ENCODE assay signal across 21 mouse cellular contexts in genomic region chr4:145201424-145201823, GRCm38 (mm10). TPM values are rescaled to one million over a fixed set of nuclear protein-coding genes. Genes with fewer than 3 reads are reported as not detected.
DNase-seq lines count a peak whose midpoint lies in the region; ATAC-seq and TF ChIP-seq lines count a peak whose summit lies in the region.
"Had no signal": no experiment of that assay in that cellular context is flagged by ENCODE, and none has a peak within 500 bp of the region (broad histone marks: within the 10 kb centered on the region; RNA-seq: fewer than 3 reads in every experiment).

No protein-coding gene starts in this region.

- H3K27ac ChIP-seq in liver, embryonic 12.5 days: peak overlapping the region; percentile 89; the same call in 1 of the 2 replicates
- H3K27ac ChIP-seq in liver, postnatal 0 days (ENCODE audit: low read depth): no peak overlapping the region
- H3K27ac ChIP-seq in MEL (ENCODE audit: control insufficient read depth, low read depth, low read length) (no peak overlapping the region), macrophage (peak overlapping the region; percentile 76; the same call in 1 of the 2 replicates)
- H3K27ac ChIP-seq: forebrain, embryonic 12.5 days; hindbrain, embryonic 13.5 days; limb, embryonic 10.5 days; midbrain, embryonic 12.5 days; neural tube, embryonic 15.5 days had no signal

- TF ChIP-seq CTCF in liver, postnatal 0 days (IDR thresholded peaks at IDR 0.05; ENCODE audit: low read depth): no peak
- no peak for TF ChIP-seq CTCF in MEL (IDR thresholded peaks at IDR 0.05 in 2 of 3, conservative IDR thresholded peaks at IDR 0.05 in 1 of 3; ENCODE audit: control insufficient read depth in 1 of 3, insufficient read depth in 1 of 3, low read depth in 2 of 3, low read length in 3 of 3, poor library complexity in 1 of 3, severe bottlenecking in 1 of 3)

- TF ChIP-seq RAD21 in MEL (IDR thresholded peaks at IDR 0.05; ENCODE audit: low read depth, low read length): no peak

- H3K9me3 ChIP-seq in liver, embryonic 12.5 days (replicated peaks): no peaks in the 10 kb centered on the region
- H3K9me3 ChIP-seq in liver, postnatal 0 days (ENCODE audit: low read length): no peaks in the 10 kb centered on the region
- H3K9me3 ChIP-seq in MEL (replicated peaks; ENCODE audit: insufficient read depth, low read length): no peaks in the 10 kb centered on the region
- H3K9me3 ChIP-seq: forebrain, embryonic 12.5 days; hindbrain, embryonic 13.5 days; limb, embryonic 10.5 days; midbrain, embryonic 12.5 days; neural tube, embryonic 15.5 days had no signal

- WGBS in liver, embryonic 12.5 days (ENCODE audit: insufficient replicate concordance): 55% methylated on average over 3 of the region's 3 CpGs
- WGBS in liver, postnatal 0 days (ENCODE audit: insufficient replicate concordance): 31% methylated on average over 3 of the region's 3 CpGs
- WGBS in macrophage (ENCODE audit: missing documents): 23% methylated on average over 3 of the region's 3 CpGs

- H3K27me3 ChIP-seq in liver, embryonic 12.5 days (replicated peaks): no peaks in the 10 kb centered on the region
- no peaks in the 10 kb centered on the region for H3K27me3 ChIP-seq in liver, postnatal 0 days (ENCODE audit: insufficient read depth, low read length)
- H3K27me3 ChIP-seq in MEL (ENCODE audit: control insufficient read depth in 1 of 2, insufficient read depth in 2 of 2, low read length in 2 of 2): no peaks in the 10 kb centered on the region
- H3K27me3 ChIP-seq: forebrain, embryonic 12.5 days; hindbrain, embryonic 13.5 days; midbrain, embryonic 12.5 days; neural tube, embryonic 15.5 days had no signal

- no peaks in the 10 kb centered on the region for H3K79me2 ChIP-seq in MEL (ENCODE audit: control insufficient read depth, insufficient read depth, low read length, poor library complexity)
- no peaks in the 10 kb centered on the region for H3K79me2 ChIP-seq in macrophage (ENCODE audit: inconsistent target)

- TF ChIP-seq POLR2A in MEL (IDR thresholded peaks at IDR 0.05; ENCODE audit: control insufficient read depth in 1 of 2, insufficient read depth in 1 of 2, low read depth in 1 of 2, low read length in 2 of 2, poor library complexity in 1 of 2): no peak

- no peak overlapping the region for H3K9ac ChIP-seq in liver, embryonic 12.5 days
- no peak overlapping the region for H3K9ac ChIP-seq in liver, postnatal 0 days (replicated peaks)
- no peak overlapping the region for H3K9ac ChIP-seq in MEL (ENCODE audit: control insufficient read depth, low read depth, low read length, poor library complexity, severe bottlenecking)
- H3K9ac ChIP-seq: forebrain, embryonic 12.5 days; hindbrain, embryonic 13.5 days; liver, embryonic 14.5 days; midbrain, embryonic 12.5 days; neural tube, embryonic 15.5 days had no signal

- peak; percentile 59 for DNase-seq in adrenal gland, adult 2 months
- DNase-seq in adrenal gland, postnatal 25 days: no peak
- no peak for DNase-seq in liver, postnatal 0 days
- peak; percentile 15 for DNase-seq in MEL (ENCODE audit: low read depth, low spot score)
- no peak for DNase-seq in thymus, postnatal 14 days
- DNase-seq in cerebellum, adult 18-20 months: no peak
- DNase-seq: cerebellum, postnatal 10 days; heart, adult 18-20 months; kidney, postnatal 10 days; lung, postnatal 10 days; thymus, adult 18-20 months had no signal

- no peak for ATAC-seq in liver, embryonic 12.5 days
- ATAC-seq in liver, postnatal 0 days: no peak
- ATAC-seq: intestine, postnatal 0 days had no signal

- TF ChIP-seq EP300 in liver, postnatal 0 days (IDR thresholded peaks at IDR 0.05; ENCODE audit: low read depth): no peak
- no peak for TF ChIP-seq EP300 in MEL (IDR thresholded peaks at IDR 0.05; ENCODE audit: low read depth in 1 of 2, low read length in 2 of 2)

- peaks cover 55% of the 10 kb centered on the region for H3K4me1 ChIP-seq in liver, embryonic 12.5 days
- H3K4me1 ChIP-seq in liver, postnatal 0 days (ENCODE audit: insufficient read depth): peaks cover 20% of the 10 kb centered on the region
- peaks cover 13 to 28% of the 10 kb centered on the region in 2 experiments for H3K4me1 ChIP-seq in MEL (ENCODE audit: control insufficient read depth in 1 of 2, insufficient read depth in 2 of 2, low read length in 2 of 2)
- H3K4me1 ChIP-seq: forebrain, embryonic 12.5 days; hindbrain, embryonic 13.5 days; midbrain, embryonic 12.5 days; neural tube, embryonic 15.5 days had no signal

- no peak overlapping the region for H3K4me2 ChIP-seq in liver, embryonic 12.5 days
- H3K4me2 ChIP-seq in liver, postnatal 0 days (ENCODE audit: low read depth, low read length): no peak overlapping the region
- H3K4me2 ChIP-seq: forebrain, embryonic 12.5 days; hindbrain, embryonic 13.5 days; midbrain, embryonic 12.5 days; neural tube, embryonic 15.5 days had no signal

- no peaks in the 10 kb centered on the region for H3K36me3 ChIP-seq in liver, embryonic 12.5 days
- no peaks in the 10 kb centered on the region for H3K36me3 ChIP-seq in liver, postnatal 0 days (replicated peaks; ENCODE audit: insufficient read depth, low read length)
- H3K36me3 ChIP-seq in MEL (ENCODE audit: control insufficient read depth in 1 of 2, insufficient read depth in 2 of 2, low read length in 2 of 2) (peaks cover 0 to 20% of the 10 kb centered on the region in 2 experiments; a peak in 2 of 4 replicates), macrophage (ENCODE audit: inconsistent target) (no peaks in the 10 kb centered on the region)
- H3K36me3 ChIP-seq: forebrain, embryonic 12.5 days; hindbrain, embryonic 13.5 days; limb, embryonic 10.5 days; midbrain, embryonic 12.5 days; neural tube, embryonic 15.5 days had no signal

- no peak overlapping the region for H3K4me3 ChIP-seq in liver, embryonic 12.5 days
- no peak overlapping the region for H3K4me3 ChIP-seq in liver, postnatal 0 days (ENCODE audit: low read depth, low read length)
- H3K4me3 ChIP-seq in MEL (ENCODE audit: control insufficient read depth in 1 of 2, insufficient read depth in 1 of 2, low read depth in 2 of 2, low read length in 2 of 2) (no peak overlapping the region), macrophage (ENCODE audit: inconsistent target) (no peak overlapping the region)
- H3K4me3 ChIP-seq: forebrain, embryonic 12.5 days; hindbrain, embryonic 13.5 days; layer of hippocampus, adult 2 months; limb, embryonic 10.5 days; midbrain, embryonic 12.5 days; neural tube, embryonic 15.5 days had no signal

TF ChIP-seq in MEL, 35 proteins besides CTCF, POLR2A, EP300 and RAD21:
- TF ChIP-seq UBTF (IDR thresholded peaks at IDR 0.05; ENCODE audit: borderline replicate concordance, insufficient read depth, low read depth, low read length): no peak
TF ChIP-seq in MEL: peak in this region for 0.

RNA-seq across cellular contexts. Expression of gene Vps13d, which starts 6.6 kb away (rescaled TPM):
- 10 to 100 TPM; 49.7 to 56.2 TPM for total RNA-seq in adrenal gland, adult 2 months (2021)
- 10.2 and 13.3 TPM in 2 replicates for polyA plus RNA-seq in adrenal gland, adult 2 months (2012; rRNA removed)
- total RNA-seq in adrenal gland, postnatal 25 days (2021): 63.1 and 73.1 TPM in 2 replicates
- 3.5 and 3.9 TPM in 2 replicates for polyA plus RNA-seq in liver, embryonic 12.5 days (2016; fragmentation: Nextera tagmentation; extraction: Ambion mirVana)
- polyA plus RNA-seq in liver, postnatal 0 days (2015; fragmentation: Nextera tagmentation; extraction: Ambion mirVana): 6.6 and 7.0 TPM in 2 replicates
- 8.9 and 10.0 TPM in 2 replicates for total RNA-seq in MEL (2012; rRNA removed)
- polyA plus RNA-seq in MEL (2012; ENCODE audit: insufficient read depth in 1 of 2, insufficient read length in 2 of 2, low read depth in 1 of 2, low replicate concordance in 2 of 2, missing spikeins in 1 of 2) (10 to 100 TPM; 13.2 to 14.5 TPM), macrophage (2018) (28.8 to 76.6 TPM (median 37.9 TPM) in 3 replicates)
- 100 to 1,000 TPM; 195 to 794 (median 326) TPM for total RNA-seq in macrophage (2018; cell fraction: chromatin; rRNA removed)
- 10 to 100 TPM; 22.8 to 49.5 (median 35.7) TPM for total RNA-seq in macrophage (2018; cell fraction: cytosol; rRNA removed)
- 100 to 1,000 TPM in 16 of 26 experiments, 10 to 100 TPM in 10; 78.6 to 356 (median 119) TPM for total RNA-seq in macrophage (2018; cell fraction: nucleus; rRNA removed)

RNA-seq across cellular contexts. Expression of gene Tnfrsf1b, which starts 45.2 kb away (rescaled TPM):
- total RNA-seq in adrenal gland, adult 2 months (2021): 10 to 100 TPM in 1 of 2 experiments, 1 to 10 TPM in 1; 6.9 to 10.6 TPM
- polyA plus RNA-seq in adrenal gland, adult 2 months (2012; rRNA removed): 13.2 and 14.7 TPM in 2 replicates
- 4.9 and 7.2 TPM in 2 replicates for total RNA-seq in adrenal gland, postnatal 25 days (2021)
- polyA plus RNA-seq in liver, embryonic 12.5 days (2016; fragmentation: Nextera tagmentation; extraction: Ambion mirVana): 4.9 TPM in 2 replicates
- polyA plus RNA-seq in liver, postnatal 0 days (2015; fragmentation: Nextera tagmentation; extraction: Ambion mirVana): 7.2 and 9.4 TPM in 2 replicates
- 0.33 and 0.58 TPM in 2 replicates for total RNA-seq in MEL (2012; rRNA removed)
- polyA plus RNA-seq in MEL (2012; ENCODE audit: insufficient read depth in 1 of 2, insufficient read length in 2 of 2, low read depth in 1 of 2, low replicate concordance in 2 of 2, missing spikeins in 1 of 2): 1 to 10 TPM in 1 of 2 experiments, not detected in 1; 1.2 TPM
- total RNA-seq in macrophage (2018; cell fraction: chromatin; rRNA removed): 100 to 1,000 TPM; 113 to 961 (median 353) TPM
- 1,000 to 10,000 TPM in 2 of 26 experiments, 100 to 1,000 TPM in 24; 241 to 1,186 (median 606) TPM for total RNA-seq in macrophage (2018; cell fraction: cytosol; rRNA removed)
- 1,000 to 10,000 TPM in 7 of 26 experiments, 100 to 1,000 TPM in 19; 164 to 1,820 (median 786) TPM for total RNA-seq in macrophage (2018; cell fraction: nucleus; rRNA removed)
- polyA plus RNA-seq in macrophage (2018): 132 to 265 TPM (median 207 TPM) in 3 replicates

Comparison
In these comparisons a context has a peak if more than half of its experiments do, and no peak if none do; other contexts are left out.
1. DNase-seq: peak in adrenal gland, adult 2 months (single experiment) and MEL (single experiment); none in adrenal gland, postnatal 25 days (single experiment), liver, postnatal 0 days (single experiment), thymus, postnatal 14 days (single experiment) and cerebellum, adult 18-20 months (0 of 2).
2. H3K27ac ChIP-seq: peak in liver, embryonic 12.5 days (single experiment) and macrophage (single experiment); none in liver, postnatal 0 days (single experiment) and MEL (single experiment).